Mouse (Mus musculus) gonadal fat pad, adult 2 months (tissue): ENCODE results near the gene Htr2b. TPM values are rescaled to one million over a fixed set of nuclear protein-coding genes. Genes with fewer than 3 reads are reported as not detected.

Experiments
- DNase-seq: peaks from one replicate; pipeline ENCODE4 v3.0.0-alpha.2; 2012; ENCODE audit warnings: low read depth
- polyA plus RNA-seq: library from polyadenylated mRNA; depleted of rRNA; stranded (reverse); fragments of >200 nt; gene quantifications from 2 replicates; pipeline ENCODE4 v1.2.3, GENCODE M21; 2012; rRNA removed

Gene Htr2b
- polyA plus RNA-seq, 1 experiment, result 0.30 TPM

- DNase-seq, result no peak
Observed at GRCm38 (mm10) chr1:86094413-86094812, 17.4 kb downstream of the Htr2b start.

- no peak for DNase-seq
Observed at GRCm38 (mm10) chr1:86076565-86076964, 35.2 kb downstream of the Htr2b start.

- DNase-seq, result peak; percentile 60
Observed at GRCm38 (mm10) chr1:86064271-86064991, 47.3 kb downstream of the Htr2b start, which contains the start of gene Psmd1. TSS of gene Psmd1 (plus strand) at chr1:86064387.

- no peak for DNase-seq
Observed at GRCm38 (mm10) chr1:86062523-86062922, 49.2 kb downstream of the Htr2b start.

GRCm38 (mm10) chr1:86058856-86059769 is 52.7 kb downstream of the Htr2b start:
- DNase-seq, result peak; percentile 49

- DNase-seq, result no peak
Observed at GRCm38 (mm10) chr1:86056284-86056683, 55.5 kb downstream of the Htr2b start.

GRCm38 (mm10) chr1:86054943-86055342 is 56.8 kb downstream of the Htr2b start:
- DNase-seq, result no peak

GRCm38 (mm10) chr1:86053198-86053921 is 58.4 kb downstream of the Htr2b start:
- DNase-seq, result no peak

Other genes with a start within 250 kb of the Htr2b start
- 350 and 546 TPM in 2 replicates for gene Itm2c, start 217.7 kb downstream of the Htr2b start, polyA plus RNA-seq
- gene 4933407L21Rik, start 183.5 kb downstream of the Htr2b start, polyA plus RNA-seq, result 0.58 and 2.1 TPM in 2 replicates
- 0.03 and 0.07 TPM in 2 replicates for gene Gpr55, start 151.0 kb downstream of the Htr2b start, polyA plus RNA-seq
- gene Spata3, start 95.2 kb downstream of the Htr2b start, polyA plus RNA-seq, result 18.5 and 30.4 TPM in 2 replicates
- 37.5 and 48.4 TPM in 2 replicates for gene 2810459M11Rik, start 66.1 kb downstream of the Htr2b start, polyA plus RNA-seq
- 79.7 and 84.6 TPM in 2 replicates for gene Psmd1, start 47.6 kb downstream of the Htr2b start, polyA plus RNA-seq
- gene Gm21972, start 21.7 kb upstream of the Htr2b start, polyA plus RNA-seq, result 0.38 TPM in 1 of 2 replicates, not detected in the other
- gene Armc9, start 42.8 kb upstream of the Htr2b start, polyA plus RNA-seq, result 8.3 TPM in 2 replicates
- gene B3gnt7, start 190.9 kb upstream of the Htr2b start, polyA plus RNA-seq, result 6.6 and 10.7 TPM in 2 replicates
- gene Ncl, start 247.4 kb upstream of the Htr2b start, polyA plus RNA-seq, result 5.8 and 13.1 TPM in 2 replicates